Mouse (Mus musculus) lung, adult 2 months (tissue): ENCODE measurements around the gene Prpf6. TPM values are rescaled to one million over a fixed set of nuclear protein-coding genes. Genes with fewer than 3 reads are reported as not detected.

Source experiments
- DNase-seq: peaks from one replicate; pipeline ENCODE4 v3.0.0; 2022
- H3K4me1 ChIP-seq: fragments of 200-500 bp; 2 replicates; pipeline ENCODE4 v1.6.1; 2011; ENCODE audit warnings: low read length; ENCODE audit not compliant: control insufficient read depth, insufficient read depth
- H3K4me3 ChIP-seq: fragments of 200-500 bp; replicated peaks from 2 replicates; pipeline ENCODE3; 2011; ENCODE audit warnings: low read depth, mild to moderate bottlenecking, control low read depth, low read length; ENCODE audit errors: extremely low read depth
- CTCF ChIP-seq: fragments of 200-500 bp; IDR thresholded peaks from 2 replicates; pipeline ENCODE4 v1.5.1; 2011; ENCODE audit warnings: mild to moderate bottlenecking, low read length, control low read depth; ENCODE audit not compliant: insufficient read depth
- POLR2A ChIP-seq: fragments of 200-500 bp; IDR thresholded peaks from 2 replicates; pipeline ENCODE4 v1.6.1; 2011; ENCODE audit warnings: low read depth, mild to moderate bottlenecking, control low read depth, low read length, borderline replicate concordance; ENCODE audit errors: extremely low read depth
- WGBS: fragments of 180-500 bp; shearing (Covaris S2); methylation state at CpG from one replicate; pipeline ENCODE4 v1.1.7; 2018; 5-methylcytosine and 5-hydroxymethylcytosine counted together
- polyA plus RNA-seq: library from polyadenylated mRNA; depleted of rRNA; stranded (reverse); fragments of >200 nt; gene quantifications from 2 replicates; pipeline ENCODE4 v1.2.3, GENCODE M21; 2012

The Prpf6 gene
- polyA plus RNA-seq, 1 experiment = 21.5 TPM

DNA sequence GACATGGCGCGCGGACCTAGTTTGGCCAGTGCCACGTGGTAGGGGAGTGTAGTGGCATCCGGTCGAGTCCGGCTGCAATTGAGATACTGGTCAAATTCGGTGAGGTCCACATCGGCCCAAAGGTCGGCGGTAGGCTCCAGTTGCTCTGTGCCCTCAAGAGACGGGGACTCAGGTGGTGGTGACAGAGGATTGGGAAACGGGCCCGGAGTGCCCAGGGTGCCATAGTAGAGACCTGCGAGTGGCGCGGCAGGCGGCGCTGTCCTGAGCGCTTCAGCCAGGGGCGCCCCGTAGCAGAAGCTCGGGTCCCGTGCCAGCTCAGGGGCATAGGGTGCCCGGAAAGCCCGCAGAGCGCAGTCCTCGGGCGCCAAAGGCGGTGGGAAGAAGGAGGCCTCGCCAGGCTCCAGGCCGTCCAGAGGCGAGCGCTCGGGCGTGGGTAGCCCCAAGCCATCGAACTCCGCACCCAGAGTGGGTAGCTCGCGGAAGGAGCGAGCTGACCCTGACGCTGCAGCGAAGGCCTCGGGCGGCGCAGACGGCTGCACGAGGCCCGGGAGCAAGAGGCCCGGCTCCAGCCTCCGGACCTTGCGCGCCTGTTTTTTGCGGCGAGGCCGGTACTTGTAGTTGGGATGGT is 78.7 kb downstream of the Prpf6 start:
- Histone ChIP-seq H3K4me1 (peaks cover 20% of the 10 kb centered on the region; the same call in 1 of the 2 replicates), H3K4me3 (peak overlapping the region; percentile 64)
- TF ChIP-seq POLR2A = peak; percentile 60; the same call in 1 of the 2 replicates
- TF ChIP-seq CTCF = no peak
- DNase-seq = peak; percentile 36
- 5% methylated on average over 56 of the region's 56 CpGs for WGBS

DNA sequence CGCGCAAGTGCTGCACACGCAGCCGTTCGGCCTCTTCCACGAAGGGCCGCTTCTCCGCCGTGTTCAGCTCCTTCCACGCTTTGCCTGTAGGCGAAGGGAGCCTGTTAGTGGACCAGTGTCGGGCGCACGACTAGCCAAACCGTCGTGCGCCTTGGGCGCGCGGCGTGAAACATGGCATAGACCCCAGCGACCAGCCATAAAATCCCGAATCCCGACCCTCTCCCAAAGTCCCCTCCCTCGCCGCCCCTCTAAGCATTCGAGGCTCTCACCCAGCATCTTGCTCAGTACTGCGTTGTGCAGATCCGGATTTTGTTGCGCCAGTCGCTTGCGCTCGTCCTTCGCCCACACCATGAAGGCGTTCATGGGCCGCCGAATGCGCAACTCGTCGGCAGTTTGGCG is 79.2 kb downstream of the Prpf6 start:
- DNase-seq = no peak
- TF ChIP-seq POLR2A (peak; percentile 4; the same call in 1 of the 2 replicates), CTCF (no peak)
- 2% methylated on average over 41 of the region's 41 CpGs for WGBS
- peak overlapping the region; percentile 64 for H3K4me3 ChIP-seq
- H3K4me1 ChIP-seq = peaks cover 20% of the 10 kb centered on the region; the same call in 1 of the 2 replicates

DNA sequence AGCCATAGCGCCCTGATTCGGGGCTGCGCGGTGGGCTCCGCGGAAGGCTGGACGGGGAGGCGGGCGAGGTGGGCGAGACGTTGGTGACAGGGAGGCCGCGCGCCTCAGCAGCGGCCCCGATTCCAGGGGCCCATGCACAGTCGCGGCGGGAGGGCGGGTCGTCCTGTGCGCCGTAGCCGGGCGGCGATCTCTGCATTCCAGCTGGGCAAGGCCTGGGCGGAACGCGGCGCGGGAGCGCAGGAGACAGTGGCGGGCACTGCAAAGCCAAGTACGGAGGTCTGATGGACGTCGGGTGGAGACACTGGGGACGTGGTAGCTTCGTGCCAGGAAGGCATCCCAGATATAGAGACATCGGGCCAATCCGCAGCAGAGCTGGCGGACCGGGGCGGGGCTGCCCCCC is 79.7 kb downstream of the Prpf6 start, which contains the start of gene Sox18:
Gene Sox18 (minus strand): TSS at position 315 of the 400 bp plus-strand sequence.
- TF ChIP-seq CTCF (no peak), POLR2A (peak; percentile 99)
- WGBS = 2% methylated on average over 43 of the region's 43 CpGs
- Histone ChIP-seq H3K4me1 (peaks cover 21% of the 10 kb centered on the region; the same call in 1 of the 2 replicates), H3K4me3 (peak within 1 kb of the TSS; percentile 64)
- DNase-seq = peak; percentile 68

DNA sequence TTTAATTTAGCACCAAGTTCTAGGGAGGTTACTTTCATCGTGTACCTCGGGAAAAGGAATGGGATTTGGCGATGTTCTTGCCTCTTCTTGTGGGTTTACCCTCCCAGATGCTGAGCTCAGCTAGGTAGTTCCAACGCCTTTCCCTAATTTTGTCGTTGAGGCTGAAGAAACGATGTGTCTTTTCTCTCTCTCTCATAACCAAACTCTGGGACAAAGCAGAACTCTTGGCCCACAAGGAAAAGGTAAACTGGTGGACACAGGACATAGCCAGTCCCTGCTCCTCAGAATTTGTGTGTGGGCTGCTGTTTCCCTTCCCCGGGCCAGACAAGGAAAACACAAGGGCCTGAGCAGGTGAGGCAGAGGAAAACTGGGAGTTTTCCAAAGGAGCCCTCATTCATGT is 80.3 kb downstream of the Prpf6 start:
- TF ChIP-seq CTCF (no peak), POLR2A (no peak)
- 38% methylated on average over 7 of the region's 7 CpGs for WGBS
- Histone ChIP-seq H3K4me3 (no peak overlapping the region), H3K4me1 (peaks cover 22% of the 10 kb centered on the region; the same call in 1 of the 2 replicates)
- no peak for DNase-seq

DNA sequence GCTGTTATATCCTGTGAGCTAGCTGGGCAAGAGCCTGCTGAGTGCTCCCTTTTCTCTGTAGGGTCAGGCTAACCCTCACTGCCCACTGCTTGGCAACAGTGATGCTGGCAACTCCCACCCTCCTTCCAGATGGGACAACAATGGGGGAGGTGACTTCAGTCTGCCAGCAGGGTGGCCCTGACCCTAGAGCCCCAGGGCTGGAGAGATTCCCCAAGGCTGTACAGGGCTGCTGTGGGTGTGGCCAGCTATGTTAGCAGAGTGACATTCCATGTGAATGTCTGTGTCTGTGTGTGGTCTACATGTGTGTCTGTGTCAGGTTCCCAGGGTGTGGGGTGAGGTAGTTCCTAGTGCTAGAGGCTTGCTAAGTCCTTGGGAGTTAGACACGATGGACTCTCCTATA is 81.8 kb downstream of the Prpf6 start:
- no peak for DNase-seq
- Histone ChIP-seq H3K4me1 (peaks cover 25% of the 10 kb centered on the region), H3K4me3 (no peak overlapping the region)
- TF ChIP-seq CTCF = no peak
- peak; percentile 9; the same call in 1 of the 2 replicates for TF ChIP-seq POLR2A
- 23% methylated on average over 1 of the region's 1 CpGs for WGBS

DNA sequence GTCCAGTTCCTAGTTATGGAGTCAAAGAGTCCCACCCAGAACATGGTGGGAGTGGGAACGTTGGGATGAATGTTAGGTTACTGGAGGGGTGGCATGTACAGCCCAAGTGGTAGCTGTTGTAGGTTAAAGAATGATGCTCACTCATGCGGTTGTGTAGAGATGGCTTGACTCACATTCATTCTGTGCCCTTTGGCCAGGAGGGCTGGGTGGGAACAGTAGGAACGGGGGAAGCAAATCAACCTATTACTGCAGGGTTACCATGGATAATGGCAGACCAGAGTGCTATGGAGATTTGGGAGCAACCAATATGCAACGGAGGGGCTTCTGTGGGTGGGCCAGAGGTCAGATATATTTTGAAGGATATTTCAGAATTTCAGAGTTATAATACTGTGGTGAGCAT is 83.3 kb downstream of the Prpf6 start:
- 80% methylated on average over 4 of the region's 4 CpGs for WGBS
- Histone ChIP-seq H3K4me1 (peaks cover 23% of the 10 kb centered on the region), H3K4me3 (no peak overlapping the region)
- TF ChIP-seq CTCF = no peak
- no peak for TF ChIP-seq POLR2A
- no peak for DNase-seq

DNA sequence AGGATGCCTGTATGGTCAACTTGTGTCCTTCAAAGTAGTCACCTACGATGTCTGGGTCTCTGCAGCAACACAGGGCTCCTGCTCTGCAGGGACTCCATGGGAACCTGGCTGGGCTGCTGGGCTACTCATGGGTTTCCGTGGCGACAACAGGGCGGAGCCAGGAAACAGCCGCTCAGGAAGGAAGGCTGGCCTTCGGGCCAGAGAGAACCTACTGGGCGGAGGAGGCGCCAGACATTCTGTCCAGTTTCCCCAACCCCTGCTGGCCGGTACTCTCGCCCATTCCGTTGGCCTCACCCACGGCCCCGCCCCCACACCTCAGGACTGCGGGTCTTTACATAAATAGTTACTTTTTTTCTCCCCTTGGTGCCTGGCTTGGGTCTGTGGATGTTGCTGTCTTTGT is 83.8 kb downstream of the Prpf6 start:
- Histone ChIP-seq H3K4me1 (peaks cover 23% of the 10 kb centered on the region), H3K4me3 (peak overlapping the region; percentile 37)
- WGBS = 3% methylated on average over 14 of the region's 14 CpGs
- DNase-seq = peak; percentile 71
- no peak for TF ChIP-seq CTCF
- TF ChIP-seq POLR2A = peak; percentile 66; the same call in 1 of the 2 replicates

DNA sequence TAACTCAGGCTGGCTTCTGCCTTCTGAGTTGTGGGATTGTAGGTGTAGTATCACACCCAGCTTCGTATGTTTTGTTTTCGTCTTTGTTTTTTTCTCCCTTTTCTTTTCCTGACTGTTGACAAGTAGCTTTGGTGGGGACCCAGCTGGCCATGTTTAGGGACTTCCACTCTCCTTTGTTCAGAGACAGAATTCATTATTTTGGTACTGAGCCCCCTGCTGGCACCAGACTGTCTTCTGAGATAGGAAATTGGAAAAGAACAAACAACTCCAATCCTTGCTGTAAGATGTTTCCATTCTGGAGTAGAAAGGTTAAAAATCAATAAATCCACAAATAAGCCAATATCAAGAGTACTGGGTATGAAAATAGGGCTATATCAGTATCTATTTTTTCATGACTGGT is 84.8 kb downstream of the Prpf6 start:
- DNase-seq = no peak
- TF ChIP-seq POLR2A = no peak
- no peak for TF ChIP-seq CTCF
- no peak overlapping the region for H3K4me3 ChIP-seq
- peaks cover 27% of the 10 kb centered on the region for H3K4me1 ChIP-seq
- WGBS = 38% methylated on average over 2 of the region's 2 CpGs

DNA sequence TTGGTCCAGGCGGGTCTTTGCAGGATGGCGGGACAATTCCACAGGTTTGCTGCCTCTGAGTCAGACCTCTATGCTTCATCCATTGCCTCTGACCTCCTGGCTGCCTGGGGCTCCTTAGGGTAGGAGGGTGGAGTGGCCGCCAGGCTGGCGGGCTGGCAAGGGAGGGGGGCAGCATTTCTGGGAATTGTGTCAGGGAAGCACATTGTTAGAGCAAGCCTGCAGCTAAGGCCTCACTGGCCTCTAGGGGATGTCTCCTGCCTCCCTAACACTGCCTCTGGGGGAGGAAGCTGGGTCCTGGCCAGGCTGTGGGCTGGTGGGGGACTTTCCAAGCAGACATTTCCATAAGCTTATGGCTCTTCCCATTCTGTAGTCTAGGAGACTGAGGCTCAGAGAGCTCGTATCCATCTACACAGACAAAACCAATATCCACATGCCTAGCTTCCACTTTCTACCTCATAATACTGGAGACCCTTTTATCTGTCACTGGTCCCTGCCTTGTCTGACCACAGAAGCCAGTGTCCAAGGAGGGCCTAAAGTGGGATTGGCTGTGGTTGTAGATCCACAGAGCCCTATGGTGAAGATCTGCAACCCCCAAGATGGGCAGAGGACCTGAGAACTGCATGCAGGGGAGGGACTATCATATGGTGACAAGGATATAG is 85.6 kb downstream of the Prpf6 start:
- Histone ChIP-seq H3K4me1 (peaks cover 23% of the 10 kb centered on the region), H3K4me3 (no peak overlapping the region)
- peak; percentile 35 for DNase-seq
- WGBS = 53% methylated on average over 5 of the region's 5 CpGs
- peak; percentile 17; the same call in 1 of the 2 replicates for TF ChIP-seq POLR2A
- peak; percentile 54 for TF ChIP-seq CTCF
